Mouse (Mus musculus): Measurements from ENCODE around the gene Anks6.
"Not testable (repeated sequence)": the region's sequence is repeated elsewhere in the genome, so short reads cannot be mapped to it uniquely, and the experiment has no call there.

Gene Anks6

DNA sequence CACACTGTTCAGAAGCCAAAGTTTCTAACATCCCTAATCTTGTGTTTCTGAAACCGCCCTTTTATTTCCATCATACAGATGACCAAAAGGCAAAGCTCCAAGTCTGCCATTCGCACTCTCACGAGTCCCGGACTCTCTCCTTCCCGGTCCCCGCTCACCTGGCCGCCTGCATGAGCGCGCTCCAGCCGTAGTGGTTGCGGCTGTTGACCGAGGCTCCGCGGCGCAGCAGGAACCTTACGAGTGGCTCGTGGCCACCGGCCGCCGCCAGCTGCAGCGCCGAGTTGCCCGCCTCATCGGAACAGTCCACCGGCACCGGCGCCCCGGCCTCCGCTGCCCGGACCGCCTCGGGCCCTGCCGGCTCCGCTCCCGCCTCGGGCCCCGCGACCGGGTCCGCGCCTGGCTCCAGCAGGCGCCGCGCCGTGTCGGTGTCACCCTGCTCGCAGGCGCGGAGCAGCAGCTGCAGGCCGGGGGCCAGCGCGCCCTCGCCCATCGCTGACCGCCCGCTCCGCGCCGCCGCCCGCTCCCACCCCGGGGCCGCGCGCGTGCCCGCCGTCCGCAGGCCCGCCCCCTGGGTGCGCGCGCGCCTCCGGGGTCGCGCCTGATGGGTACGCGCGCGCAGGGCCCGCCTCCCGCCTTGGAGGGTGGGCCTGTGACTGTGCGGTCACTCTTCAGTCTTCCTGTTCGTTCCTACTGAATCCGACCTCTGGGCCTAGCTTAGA lies at the start of gene Anks6:
Anks6 (minus strand) TSS at position 637 of the 719 bp plus-strand sequence.
- peak; percentile 90 for DNase-seq (ENCODE audit: inconsistent ontology term)

GRCm38 (mm10) chr4:47103561-47103960 lies 46.3 kb upstream of the Anks6 start:
- DNase-seq (ENCODE audit: inconsistent ontology term), result no peak

DNA sequence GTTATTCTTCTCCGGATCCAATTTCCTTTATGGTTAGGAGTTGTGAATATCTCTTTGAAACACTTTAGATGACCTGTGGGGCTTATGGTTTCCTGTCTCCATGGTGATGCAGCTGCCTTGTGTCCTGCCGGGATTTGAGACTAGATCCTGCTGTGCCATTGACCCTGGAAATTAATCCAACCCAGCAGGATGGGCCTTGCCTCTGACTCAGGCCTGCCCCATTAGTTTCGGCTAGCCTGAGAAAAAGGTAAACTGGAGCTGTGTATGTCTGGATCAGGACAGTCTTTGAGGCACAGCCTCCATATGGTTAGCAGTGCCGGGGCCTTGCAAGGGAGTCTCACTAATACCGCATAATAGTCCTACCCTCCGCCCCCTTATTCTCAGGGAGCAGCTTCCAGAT lies 36.4 kb upstream of the Anks6 start:
- DNase-seq (ENCODE audit: inconsistent ontology term), result no peak

DNA sequence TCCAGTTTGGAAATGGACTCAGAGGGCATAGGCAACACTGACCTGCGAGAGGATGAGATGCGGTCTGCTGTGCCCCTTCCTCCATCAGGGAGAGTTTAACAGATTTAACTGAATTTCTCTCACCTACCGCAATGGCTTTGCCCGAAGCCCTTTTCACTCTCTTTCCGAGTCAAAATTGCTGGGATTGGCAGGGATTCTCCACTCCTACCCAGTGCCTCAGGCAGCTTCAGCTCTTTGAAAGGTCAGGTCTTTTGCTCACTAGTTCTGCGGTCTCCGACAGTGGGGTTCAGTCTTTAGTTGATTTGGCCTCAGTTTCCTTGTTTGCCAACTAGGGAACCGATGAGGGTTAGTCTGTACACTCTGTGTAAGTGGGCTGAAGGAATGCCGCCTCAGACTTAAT lies 35.9 kb upstream of the Anks6 start:
- DNase-seq (ENCODE audit: inconsistent ontology term), result no peak

- peak; percentile 48 for DNase-seq (ENCODE audit: inconsistent ontology term)
Measured at GRCm38 (mm10) chr4:47092387-47093021, 35.3 kb upstream of the Anks6 start.

DNA sequence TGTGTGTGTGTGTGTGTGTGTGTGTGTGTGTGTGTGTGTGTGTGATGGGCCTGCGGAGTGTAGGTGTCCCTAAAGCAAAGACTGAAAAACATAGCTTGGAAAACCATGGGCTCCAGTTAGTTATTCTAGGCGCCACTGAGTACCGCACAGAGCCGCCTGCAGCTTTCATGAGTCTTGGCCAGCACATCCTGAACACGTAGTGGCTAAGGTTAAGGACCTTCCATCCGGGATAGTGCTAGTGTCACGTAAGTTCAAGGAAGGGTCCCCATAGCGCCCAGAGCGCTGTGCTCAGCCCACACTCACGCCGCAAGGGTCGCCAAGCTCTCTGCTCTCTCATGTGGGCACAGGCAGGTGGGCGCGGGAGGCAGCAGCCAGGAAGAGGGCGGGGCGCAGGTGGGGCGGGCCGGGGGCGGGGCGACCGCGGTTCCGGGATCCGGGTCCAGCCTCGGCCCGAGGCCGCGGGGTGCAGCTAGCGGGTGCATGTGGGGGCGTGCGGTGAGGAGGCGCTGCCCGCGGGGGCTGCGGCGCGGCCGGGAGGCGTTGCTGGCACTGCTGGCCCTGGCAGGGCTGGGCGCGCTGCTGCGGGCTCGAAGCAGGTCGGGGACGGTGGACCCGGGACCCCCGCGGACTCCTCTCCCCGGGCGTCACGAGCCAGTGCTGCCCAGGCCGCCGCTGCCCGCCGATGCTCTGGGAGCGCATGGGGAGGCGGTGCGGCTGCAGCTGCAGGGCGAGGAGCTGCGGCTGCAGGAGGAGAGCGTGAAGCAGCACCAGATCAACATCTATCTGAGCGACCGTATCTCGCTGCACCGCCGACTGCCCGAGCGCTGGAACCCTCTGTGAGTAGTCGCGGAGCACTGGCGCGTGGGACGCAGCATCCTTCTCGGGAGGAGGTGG lies 34.5 kb upstream of the Anks6 start, which contains the start of gene Galnt12:
Galnt12 (plus strand) TSS at position 417 of the 894 bp plus-strand sequence.
- DNase-seq (ENCODE audit: inconsistent ontology term), result peak; percentile 50

GRCm38 (mm10) chr4:47088671-47089070 lies 31.4 kb upstream of the Anks6 start:
- no peak for DNase-seq (ENCODE audit: inconsistent ontology term)

- DNase-seq (ENCODE audit: inconsistent ontology term), result no peak
Measured at GRCm38 (mm10) chr4:47083824-47084223, 26.6 kb upstream of the Anks6 start.

DNA sequence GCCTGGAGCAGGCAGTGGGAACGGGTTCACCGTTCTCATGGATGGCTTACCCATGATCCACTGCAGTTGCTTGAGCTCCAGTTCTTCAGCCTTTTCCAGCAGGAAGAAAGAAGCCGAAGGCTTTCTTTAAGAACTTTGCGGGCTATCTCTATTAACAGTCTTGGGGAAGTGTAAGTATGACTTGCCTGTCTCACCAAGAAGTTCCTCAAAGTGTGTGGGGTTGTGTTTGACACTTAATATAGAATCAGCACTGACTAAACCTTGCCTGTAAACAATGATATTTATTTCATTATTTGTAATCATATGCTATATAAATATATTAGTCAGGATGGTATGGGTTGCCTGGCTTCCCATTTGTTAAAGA lies 23.4 kb upstream of the Anks6 start:
- DNase-seq (ENCODE audit: inconsistent ontology term), result no peak

DNA sequence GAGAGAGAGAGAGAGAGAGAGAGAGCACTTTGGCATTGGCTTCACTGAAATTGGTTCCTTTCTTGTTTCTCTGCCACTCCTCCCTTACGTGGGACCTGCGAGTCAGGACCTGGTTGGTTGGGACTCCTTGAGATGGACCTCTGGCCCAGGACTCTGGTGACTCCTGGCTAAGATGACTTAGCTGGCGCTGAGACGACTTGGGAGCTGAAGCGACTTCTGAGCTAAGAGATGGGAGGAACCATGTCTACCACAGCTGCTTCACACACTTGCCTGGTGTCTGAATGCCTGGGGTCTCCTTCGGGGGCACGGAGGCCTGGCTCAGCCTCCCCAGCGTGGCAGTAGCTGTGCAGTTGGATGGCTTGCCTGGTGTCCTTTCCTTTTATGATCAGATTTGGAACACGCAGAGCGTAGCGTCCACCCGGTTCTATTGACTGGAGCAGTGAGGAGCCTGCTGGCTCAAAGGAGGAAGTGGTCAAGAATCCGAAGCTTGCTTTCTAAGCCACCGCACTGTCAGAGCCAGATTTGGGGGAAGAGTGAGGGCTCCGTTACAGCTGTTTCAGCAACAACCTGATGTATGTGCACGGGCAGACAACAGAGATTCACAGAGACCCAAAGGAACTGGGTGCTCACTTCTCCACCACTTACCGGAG lies 22.9 kb upstream of the Anks6 start:
- DNase-seq (ENCODE audit: inconsistent ontology term), result no peak

- no peak for DNase-seq (ENCODE audit: inconsistent ontology term)
Measured at GRCm38 (mm10) chr4:47075054-47075453, 17.8 kb upstream of the Anks6 start.

GRCm38 (mm10) chr4:47060900-47061299 lies 3.7 kb upstream of the Anks6 start:
- DNase-seq (ENCODE audit: inconsistent ontology term), result no peak

GRCm38 (mm10) chr4:47057510-47058325 lies 491 bp upstream of the Anks6 start:
- peak; percentile 14 for DNase-seq (ENCODE audit: inconsistent ontology term)

DNA sequence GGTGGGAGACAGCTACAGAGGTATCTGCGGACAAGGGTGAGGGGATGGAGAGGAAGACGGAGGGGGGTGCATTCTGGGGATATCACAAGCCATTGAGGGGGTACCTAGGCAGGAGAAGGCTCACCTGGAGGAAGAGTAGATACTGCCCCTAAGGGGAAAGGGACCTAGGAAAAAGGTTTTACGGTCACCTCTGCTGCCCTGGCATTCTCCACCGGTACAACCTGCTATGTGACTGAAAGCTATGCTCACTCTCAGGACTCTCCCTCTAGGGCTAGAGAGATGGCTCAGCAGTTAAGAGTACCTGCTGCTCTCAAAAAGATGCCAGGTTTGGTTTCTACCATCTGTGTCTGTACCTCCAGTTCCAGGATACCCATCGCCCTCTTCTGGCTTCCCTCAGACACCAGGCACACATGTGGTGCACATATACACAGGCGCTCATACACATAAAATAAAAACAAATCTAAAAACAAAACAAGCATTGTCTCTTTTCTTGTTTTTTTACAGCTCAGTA lies 1.6 kb downstream of the Anks6 start:
- DNase-seq (ENCODE audit: inconsistent ontology term), result no peak

- not testable (repeated sequence) for DNase-seq (ENCODE audit: inconsistent ontology term)
Measured at GRCm38 (mm10) chr4:47055170-47055569, 2.1 kb downstream of the Anks6 start.

GRCm38 (mm10) chr4:47051905-47052304 lies 5.3 kb downstream of the Anks6 start:
- no peak for DNase-seq (ENCODE audit: inconsistent ontology term)

GRCm38 (mm10) chr4:47050642-47051381 lies 6.4 kb downstream of the Anks6 start:
- no peak for DNase-seq (ENCODE audit: inconsistent ontology term)

DNA sequence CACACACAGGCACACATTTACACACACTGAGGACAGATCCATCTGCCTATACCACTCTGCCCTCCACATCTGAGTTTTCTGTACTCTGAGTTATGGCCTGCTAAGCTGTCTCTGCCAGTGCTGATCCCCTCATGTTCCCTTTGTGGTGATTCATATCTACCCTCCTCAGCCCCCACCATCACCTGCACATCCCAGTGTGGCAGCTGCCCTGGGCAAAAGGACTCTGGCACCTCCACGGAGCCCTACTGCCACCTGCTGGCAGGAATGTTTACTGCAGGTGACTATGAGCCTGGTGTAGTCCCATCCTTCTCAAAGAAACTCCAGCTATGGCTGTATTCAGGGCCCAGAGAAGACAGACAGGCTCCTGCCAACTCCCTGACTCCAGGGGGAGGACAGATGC lies 7.1 kb downstream of the Anks6 start:
- peak; percentile 71 for DNase-seq (ENCODE audit: inconsistent ontology term)

GRCm38 (mm10) chr4:47049216-47049615 lies 8.0 kb downstream of the Anks6 start:
- no peak for DNase-seq (ENCODE audit: inconsistent ontology term)

DNA sequence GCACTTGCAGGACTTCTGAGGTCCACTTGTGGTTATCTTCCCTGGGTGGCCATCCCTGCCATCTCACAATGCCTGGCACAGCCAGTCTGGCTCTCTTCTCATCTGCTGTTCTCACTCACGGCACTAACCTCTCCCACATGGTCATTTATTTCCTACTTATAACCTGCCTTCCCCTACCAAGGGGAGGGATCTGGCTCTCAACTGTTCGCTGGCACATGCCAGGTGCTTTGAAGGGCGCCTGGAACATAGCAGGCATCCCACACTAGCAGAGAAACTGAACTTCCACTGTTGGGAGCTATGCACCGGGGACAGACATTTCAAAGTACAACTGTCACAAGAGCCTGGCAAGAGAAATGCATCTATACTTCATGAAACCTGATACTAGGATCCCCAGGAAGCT lies 9.5 kb downstream of the Anks6 start:
- no peak for DNase-seq (ENCODE audit: inconsistent ontology term)

All from Muller cell, postnatal 12 days (primary cell).